In genomic region chr10:120112507-120113396, GRCm38 (mm10) we compare ENCODE assay signal across 8 mouse cellular contexts. TPM values are rescaled to one million over a fixed set of nuclear protein-coding genes. Genes with fewer than 3 reads are reported as not detected.
A peak's percentile ranks its signal among the peaks of the same experiment; 100 is the strongest.
DNase-seq lines count a peak whose midpoint lies in the region; ATAC-seq lines count a peak whose summit lies in the region.

Gene Helb (minus strand): TSS chr10:120112987.

- H3K9me3 ChIP-seq in heart, embryonic 14.5 days (ENCODE audit: control insufficient read depth, low read length): no peaks in the 10 kb centered on the region
- H3K9me3 ChIP-seq in liver, embryonic 13.5 days (replicated peaks): no peaks in the 10 kb centered on the region
- no peaks in the 10 kb centered on the region for H3K9me3 ChIP-seq in stomach, embryonic 16.5 days (replicated peaks; ENCODE audit: control insufficient read depth, low read length)

- under 1% methylated on average over 55 of the region's 55 CpGs for WGBS in heart, embryonic 14.5 days
- WGBS in liver, embryonic 13.5 days (ENCODE audit: insufficient replicate concordance): under 1% methylated on average over 55 of the region's 55 CpGs
- WGBS in stomach, embryonic 16.5 days: under 1% methylated on average over 55 of the region's 55 CpGs

- H3K9ac ChIP-seq in heart, embryonic 14.5 days (ENCODE audit: low read length): peak within 1 kb of the TSS; percentile 82
- H3K9ac ChIP-seq in liver, embryonic 13.5 days: peak within 1 kb of the TSS; percentile 89
- peak within 1 kb of the TSS; percentile 79 for H3K9ac ChIP-seq in stomach, embryonic 16.5 days (ENCODE audit: low read length)

- peak within 1 kb of the TSS; percentile 60 to 89 for H3K4me3 ChIP-seq in heart, embryonic 14.5 days (ENCODE audit: control insufficient read depth in 1 of 2, insufficient read depth in 1 of 2, low read depth in 1 of 2, low read length in 2 of 2)
- peak within 1 kb of the TSS; percentile 82 for H3K4me3 ChIP-seq in liver, embryonic 13.5 days (replicated peaks)
- peak within 1 kb of the TSS; percentile 75 for H3K4me3 ChIP-seq in stomach, embryonic 16.5 days (replicated peaks; ENCODE audit: low read length)

- peaks cover 9% of the 10 kb centered on the region; the same call in 1 of the 2 replicates for H3K36me3 ChIP-seq in heart, embryonic 14.5 days (ENCODE audit: control insufficient read depth, insufficient read depth, low read length)
- H3K36me3 ChIP-seq in liver, embryonic 13.5 days: peaks cover 29% of the 10 kb centered on the region
- H3K36me3 ChIP-seq in stomach, embryonic 16.5 days (ENCODE audit: control insufficient read depth, insufficient read depth, low read length): no peaks in the 10 kb centered on the region

- no peaks in the 10 kb centered on the region for H3K27me3 ChIP-seq in heart, embryonic 14.5 days (ENCODE audit: control insufficient read depth, insufficient read depth, low read length)
- H3K27me3 ChIP-seq in liver, embryonic 13.5 days: no peaks in the 10 kb centered on the region
- H3K27me3 ChIP-seq in stomach, embryonic 16.5 days (ENCODE audit: control insufficient read depth, insufficient read depth, low read length): no peaks in the 10 kb centered on the region

- peak within 1 kb of the TSS; percentile 80 for H3K4me2 ChIP-seq in heart, embryonic 14.5 days (ENCODE audit: low read length)
- H3K4me2 ChIP-seq in liver, embryonic 13.5 days: peak within 1 kb of the TSS; percentile 79
- H3K4me2 ChIP-seq in stomach, embryonic 16.5 days (ENCODE audit: low read depth, low read length): peak within 1 kb of the TSS; percentile 70

- H3K27ac ChIP-seq in heart, embryonic 14.5 days (replicated peaks in 1 of 2; ENCODE audit: control insufficient read depth in 1 of 2, insufficient read depth in 1 of 2, low read depth in 2 of 2, low read length in 2 of 2): peak within 1 kb of the TSS; percentile 86 to 90
- peak within 1 kb of the TSS; percentile 97 for H3K27ac ChIP-seq in liver, embryonic 13.5 days
- peak within 1 kb of the TSS; percentile 72; the same call in 1 of the 2 replicates for H3K27ac ChIP-seq in stomach, embryonic 16.5 days (ENCODE audit: low read length)

- peak; percentile 96 for DNase-seq in c-Kit-negative CD71-positive TER-119-positive erythroid progenitor cells, embryonic 14.5 days (ENCODE audit: low read depth, low spot score)
- DNase-seq in fibroblast of lung, adult 2 months (ENCODE audit: low read depth): peak; percentile 91
- DNase-seq in kidney, postnatal 14 days: peak; percentile 98
- peak; percentile 100 for DNase-seq in liver, embryonic 13.5 days
- peak; percentile 96 for DNase-seq in neural tube, embryonic 10.5 days (ENCODE audit: extremely low spot score, low spot score)

- peaks cover 2 to 5% of the 10 kb centered on the region in 2 experiments; a peak in 1 of 4 replicates for H3K4me1 ChIP-seq in heart, embryonic 14.5 days (ENCODE audit: control insufficient read depth in 2 of 2, insufficient read depth in 2 of 2, low read length in 2 of 2)
- H3K4me1 ChIP-seq in liver, embryonic 13.5 days (replicated peaks): peaks cover 20% of the 10 kb centered on the region
- H3K4me1 ChIP-seq in stomach, embryonic 16.5 days (ENCODE audit: control insufficient read depth, insufficient read depth, low read length): peaks cover 3% of the 10 kb centered on the region; the same call in 1 of the 2 replicates

- ATAC-seq in CD4-positive, CD25-positive, alpha-beta regulatory T cell, adult 4 months: peak; percentile 96
- ATAC-seq in heart, embryonic 14.5 days (ENCODE audit: insufficient number of reproducible peaks, insufficient read depth, low FRiP score, low read depth): peak; percentile 99
- peak; percentile 98 for ATAC-seq in liver, embryonic 13.5 days (ENCODE audit: low read depth)
- peak; percentile 100 for ATAC-seq in stomach, embryonic 16.5 days (ENCODE audit: insufficient read depth, low FRiP score)

RNA-seq across cellular contexts. Expression of gene Helb, which starts in this region (rescaled TPM):
- 10 to 100 TPM; 10.5 to 14.7 TPM for polyA plus RNA-seq in CD4-positive, CD25-positive, alpha-beta regulatory T cell, adult 4 months (2017; shearing (Covaris generic))
- polyA plus RNA-seq in heart, embryonic 14.5 days (2014; fragmentation: Nextera tagmentation; extraction: Ambion mirVana): 6.0 and 8.1 TPM in 2 replicates
- 8.8 and 11.1 TPM in 2 replicates for polyA plus RNA-seq in liver, embryonic 13.5 days (2015; fragmentation: Nextera tagmentation; extraction: Ambion mirVana)
- polyA plus RNA-seq in stomach, embryonic 16.5 days (2015; fragmentation: Nextera tagmentation; extraction: Ambion mirVana): 6.3 TPM in 2 replicates

Comparison
In these comparisons a context has a peak if more than half of its experiments do, and no peak if none do; other contexts are left out.
1. Peak in every context shown above with its lines: DNase-seq, ATAC-seq, H3K4me3 ChIP-seq and H3K27ac ChIP-seq.